Mouse (Mus musculus): ENCODE results near the gene Fxyd7. TPM values are rescaled to one million over a fixed set of nuclear protein-coding genes. Genes with fewer than 3 reads are reported as not detected.

The Fxyd7 gene
- total RNA-seq, 2 experiments from 2014 or later = 1.3 to 1.6 TPM

- peak; percentile 81 to 82 for DNase-seq
- intact Hi-C loops (cut with DNase I) = loop anchor here (5.0 kb wide), 1 partner anchor 123 kb away; no protein-coding TSS in a partner anchor
Observed at GRCm38 (mm10) chr7:31054661-31055320, 3.5 kb upstream of the Fxyd7 start.

- intact Hi-C loops (cut with DNase I) = no loop called here
- DNase-seq = peak in 1 of 2 experiments; percentile 43
Observed at GRCm38 (mm10) chr7:31053882-31054447, 2.7 kb upstream of the Fxyd7 start.

- peak; percentile 51 to 67 for DNase-seq
- intact Hi-C loops (cut with DNase I) = no loop called here
Observed at GRCm38 (mm10) chr7:31052636-31053434, 1.6 kb upstream of the Fxyd7 start.

- DNase-seq = no peak
- intact Hi-C loops (cut with DNase I) = no loop called here
Observed at GRCm38 (mm10) chr7:31052251-31052635, 976 bp upstream of the Fxyd7 start.

- no peak for DNase-seq
- intact Hi-C loops (cut with DNase I) = no loop called here
Observed at GRCm38 (mm10) chr7:31050921-31051320, 346 bp downstream of the Fxyd7 start.

GRCm38 (mm10) chr7:31050487-31050886, 780 bp downstream of the Fxyd7 start:
- intact Hi-C loops (cut with DNase I) = no loop called here
- no peak for DNase-seq

- no peak for DNase-seq
- intact Hi-C loops (cut with DNase I) = no loop called here
Observed at GRCm38 (mm10) chr7:31049846-31050281, 1.4 kb downstream of the Fxyd7 start.

GRCm38 (mm10) chr7:31049135-31049845, 2.0 kb downstream of the Fxyd7 start:
- peak in 1 of 2 experiments; percentile 47 for DNase-seq
- intact Hi-C loops (cut with DNase I) = no loop called here

- DNase-seq = no peak
- intact Hi-C loops (cut with DNase I) = loop anchor here (5.0 kb wide), 1 partner anchor 40 kb away; no protein-coding TSS in a partner anchor
Observed at GRCm38 (mm10) chr7:31042431-31042910, 8.8 kb downstream of the Fxyd7 start, which contains the start of gene Fxyd5. TSS of gene Fxyd5 (minus strand) at chr7:31042481.

- intact Hi-C loops (cut with DNase I) = loop anchor here (5.0 kb wide), 1 partner anchor 39 kb away; no protein-coding TSS in a partner anchor
- peak; percentile 73 to 74 for DNase-seq
Observed at GRCm38 (mm10) chr7:31041662-31042315, 9.5 kb downstream of the Fxyd7 start.

GRCm38 (mm10) chr7:31041023-31041407, 10.3 kb downstream of the Fxyd7 start:
- intact Hi-C loops (cut with DNase I) = loop anchor here (5.0 kb wide), 1 partner anchor 39 kb away; no protein-coding TSS in a partner anchor
- no peak for DNase-seq

- intact Hi-C loops (cut with DNase I) = loop anchor here (5.0 kb wide), 1 partner anchor 38 kb away; no protein-coding TSS in a partner anchor
- DNase-seq = no peak
Observed at GRCm38 (mm10) chr7:31040281-31041022, 10.8 kb downstream of the Fxyd7 start.

- DNase-seq = no peak
- intact Hi-C loops (cut with DNase I) = no loop called here
Observed at GRCm38 (mm10) chr7:31039011-31039410, 12.3 kb downstream of the Fxyd7 start.

GRCm38 (mm10) chr7:31037675-31038074, 13.6 kb downstream of the Fxyd7 start:
- no peak for DNase-seq

GRCm38 (mm10) chr7:31036917-31037316, 14.3 kb downstream of the Fxyd7 start:
- no peak for DNase-seq
- intact Hi-C loops (cut with DNase I) = no loop called here

More at GRCm38 (mm10) chr7:31037675-31038074, 13.6 kb downstream of the Fxyd7 start:
- intact Hi-C loops (cut with DNase I) = no loop called here

- intact Hi-C loops (cut with DNase I) = no loop called here
- DNase-seq = no peak
Observed at GRCm38 (mm10) chr7:31035291-31035690, 16.0 kb downstream of the Fxyd7 start.

- intact Hi-C loops (cut with DNase I) = no loop called here
- DNase-seq = no peak
Observed at GRCm38 (mm10) chr7:31034789-31035188, 16.5 kb downstream of the Fxyd7 start.

GRCm38 (mm10) chr7:31033409-31034165, 17.7 kb downstream of the Fxyd7 start:
- DNase-seq = peak in 1 of 2 experiments; percentile 35
- intact Hi-C loops (cut with DNase I) = no loop called here

Measured in heart, postnatal 10 days (tissue).